Mouse (Mus musculus) ovary, postnatal 36 days (tissue): Measurements from ENCODE around the gene Mapkapk2.
"Not testable (repeated sequence)": the region's sequence is repeated elsewhere in the genome, so short reads cannot be mapped to it uniquely, and the experiment has no call there.

ENCODE experiments used
- DNase-seq: peaks from one replicate; pipeline ENCODE4 v3.0.0; 2022; ENCODE audit warnings: low spot score, mixed read lengths

The Mapkapk2 gene

DNA sequence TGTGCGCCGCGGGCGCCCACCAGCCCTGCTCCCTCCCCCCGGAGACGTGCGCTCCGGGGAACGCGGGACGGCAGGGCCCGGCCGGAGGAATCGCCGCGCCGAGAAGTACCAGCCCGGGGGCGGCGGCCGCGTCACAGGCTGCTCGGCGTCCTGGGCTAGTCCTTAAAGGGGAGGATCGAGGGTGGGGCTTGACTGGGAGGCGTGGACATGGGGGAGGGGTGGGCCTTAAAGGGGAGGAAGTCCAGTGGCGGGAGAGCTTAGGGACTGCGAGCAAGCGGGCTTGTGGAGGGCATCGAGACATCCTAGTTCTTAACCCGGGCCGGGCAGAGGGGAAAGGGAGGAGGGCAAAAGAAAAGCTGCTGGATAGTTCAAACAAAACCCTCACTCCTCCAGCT is at the start of gene Mapkapk2:
Gene Mapkapk2, minus strand, starts transcription at position 127 of the 395 bp plus-strand sequence.
- peak; percentile 91 for DNase-seq

DNA sequence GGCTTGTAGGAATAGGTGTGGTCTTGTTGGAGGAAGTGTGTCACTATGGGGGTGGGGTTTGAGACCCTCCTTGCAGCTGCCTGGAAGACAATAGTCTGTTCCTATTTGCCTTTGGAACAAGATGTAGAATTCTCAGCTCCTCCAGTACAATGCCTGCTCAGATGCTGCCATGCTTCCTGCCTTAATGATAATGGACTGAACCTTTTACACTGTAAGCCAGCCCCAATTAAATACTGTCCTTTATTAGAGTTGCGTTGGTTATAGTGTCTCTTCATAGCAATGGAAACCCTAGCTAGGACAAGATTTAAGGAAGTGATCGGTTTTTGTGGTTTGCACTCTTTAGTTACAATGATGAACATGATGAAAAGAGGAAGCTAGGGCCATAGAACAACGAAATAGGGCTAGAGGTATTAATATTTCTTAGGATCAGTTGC is 48.6 kb upstream of the Mapkapk2 start:
- DNase-seq, result no peak

DNA sequence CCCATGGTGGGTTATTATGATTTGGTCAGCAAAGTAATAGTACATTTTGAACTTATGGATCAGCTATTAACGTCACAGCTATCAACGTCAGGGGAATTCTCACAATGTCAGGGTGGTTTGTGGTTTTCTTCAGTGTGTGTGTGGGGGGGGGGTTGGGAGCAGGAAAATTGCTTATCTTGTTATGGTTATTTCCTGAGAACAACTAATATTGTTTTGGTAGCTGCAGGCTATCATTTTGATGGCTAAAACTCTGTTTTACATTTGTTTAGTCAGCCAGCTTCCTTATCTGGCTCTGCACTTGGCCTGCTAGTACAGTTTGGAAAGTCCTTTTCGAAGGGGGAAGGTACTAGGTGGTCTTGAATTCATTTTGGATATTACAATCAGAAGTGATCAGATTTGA is 47.6 kb upstream of the Mapkapk2 start:
- DNase-seq, result not testable (repeated sequence)

DNA sequence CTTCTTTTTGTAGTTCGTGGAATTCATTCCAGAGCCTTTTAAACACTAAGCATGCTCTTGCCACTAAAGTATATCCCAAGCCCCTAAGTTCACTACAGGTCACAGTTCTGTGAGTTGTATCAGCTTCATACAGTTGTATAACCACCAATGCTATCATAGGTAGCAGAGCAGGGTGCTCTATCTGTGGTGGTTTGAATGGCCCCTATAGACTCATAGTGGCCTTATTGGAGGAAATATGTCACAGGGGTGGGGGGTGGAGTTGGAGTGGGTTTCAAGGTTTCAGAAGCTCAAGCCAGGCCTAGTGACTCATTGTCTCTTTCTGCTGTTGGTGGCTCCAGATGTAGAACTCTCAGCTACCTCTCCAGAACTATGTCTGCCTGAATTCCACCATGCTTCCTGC is 44.8 kb upstream of the Mapkapk2 start:
- DNase-seq, result no peak

DNA sequence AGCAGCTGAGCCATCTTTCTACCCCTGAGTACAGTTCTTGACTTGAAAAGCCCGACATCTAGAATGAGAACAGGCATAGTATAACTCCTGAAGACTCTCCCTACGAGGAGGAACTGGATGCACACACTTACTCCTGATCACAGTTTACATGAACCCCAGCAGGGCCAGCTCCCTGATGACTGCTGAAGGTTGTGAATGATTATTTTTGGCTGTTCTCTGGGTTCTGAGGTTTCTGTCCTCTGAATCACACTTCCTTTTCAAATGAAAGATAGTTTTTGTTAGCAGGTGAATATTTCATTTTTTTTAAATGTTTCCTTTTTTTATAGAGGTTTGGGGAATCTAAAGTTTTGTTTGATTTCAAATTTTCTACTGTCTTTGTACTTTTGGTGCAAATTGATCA is 43.8 kb upstream of the Mapkapk2 start:
- no peak for DNase-seq

DNA sequence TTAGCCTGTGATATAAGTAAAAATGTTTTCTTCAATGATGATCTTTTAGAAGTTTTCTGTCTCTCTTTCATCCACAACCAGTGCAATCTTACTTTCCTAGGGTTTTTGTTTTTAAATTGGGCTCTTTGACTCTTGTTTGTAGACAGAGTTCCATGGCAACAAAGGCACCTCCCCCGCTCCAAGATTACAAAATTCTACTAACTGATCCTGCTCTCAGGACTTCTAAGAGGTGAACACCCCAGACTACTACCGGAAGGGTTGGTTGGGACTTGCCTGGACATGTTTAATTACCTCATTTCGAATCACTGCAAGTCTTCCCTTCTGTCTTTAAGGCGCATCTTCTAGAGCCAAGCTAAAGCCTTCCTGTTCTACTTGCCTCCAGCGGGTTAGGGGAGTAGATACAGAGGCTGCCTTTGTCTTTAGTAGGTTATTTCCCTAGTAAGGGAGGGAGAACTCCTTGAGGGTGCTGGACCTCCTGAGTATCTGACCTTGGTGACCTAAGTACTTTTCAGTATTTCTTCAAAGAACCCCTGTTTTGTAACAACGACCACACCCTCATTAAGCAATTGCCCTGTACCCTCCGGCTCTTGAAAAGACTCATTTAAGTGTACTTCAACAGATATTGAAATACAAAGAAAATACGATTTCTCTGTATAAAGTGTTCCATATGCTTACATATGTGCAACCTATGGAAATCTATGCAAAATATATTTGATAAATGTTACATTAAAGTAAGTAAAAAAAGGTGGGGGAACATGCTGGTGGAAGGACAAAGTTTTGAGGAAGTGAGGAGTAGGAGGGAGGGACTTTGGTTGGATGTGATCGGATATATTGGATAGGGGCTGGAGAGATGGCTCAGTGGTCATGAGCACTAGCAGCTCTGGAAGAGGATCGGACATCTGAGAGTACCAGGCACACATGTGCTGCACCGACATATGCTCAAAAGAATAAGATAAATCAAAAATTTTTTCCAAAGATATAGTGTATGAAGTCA is 41.8 kb upstream of the Mapkapk2 start:
- no peak for DNase-seq

DNA sequence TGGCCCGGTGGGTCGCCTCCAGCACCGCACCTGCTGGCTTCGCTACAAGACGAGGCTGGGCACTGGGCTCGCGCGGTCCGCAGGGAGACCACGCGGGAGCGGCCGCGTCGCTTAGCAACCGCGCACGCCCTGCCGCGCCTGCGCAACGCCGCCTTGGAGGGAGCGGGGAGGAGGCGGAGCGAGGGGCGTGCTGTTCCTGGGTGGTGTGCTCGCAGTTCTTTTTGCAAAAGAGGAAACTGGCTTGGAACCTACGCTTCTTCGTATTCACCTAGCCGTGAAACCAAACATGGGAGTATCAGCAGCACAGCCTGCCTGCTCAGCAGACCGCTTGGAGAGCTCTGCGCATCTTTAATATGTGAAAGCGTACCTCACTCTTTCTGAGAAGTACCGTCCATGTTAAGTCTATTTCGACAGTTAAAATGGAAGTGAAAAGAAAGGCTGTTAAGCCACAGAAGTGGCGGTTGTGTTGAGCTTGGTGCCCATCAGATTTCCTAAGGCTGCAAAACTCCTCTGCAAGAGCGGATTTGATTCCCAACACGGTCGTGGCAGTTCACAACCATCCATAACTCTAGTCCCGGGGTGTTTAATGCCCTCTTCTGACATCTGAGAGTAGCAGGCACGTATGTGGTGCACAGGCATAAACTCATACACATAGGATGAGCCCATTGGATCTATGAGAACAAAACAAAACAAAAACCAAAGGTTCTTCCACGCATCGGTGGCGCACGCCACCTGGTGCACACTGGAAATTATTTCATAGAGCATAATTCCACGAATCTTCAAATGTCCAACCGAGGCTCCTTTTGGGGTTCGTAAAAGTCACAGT is 40.8 kb upstream of the Mapkapk2 start, which contains the start of gene Dyrk3:
Gene Dyrk3, minus strand, starts transcription at position 150 of the 826 bp plus-strand sequence.
- DNase-seq, result peak; percentile 94

DNA sequence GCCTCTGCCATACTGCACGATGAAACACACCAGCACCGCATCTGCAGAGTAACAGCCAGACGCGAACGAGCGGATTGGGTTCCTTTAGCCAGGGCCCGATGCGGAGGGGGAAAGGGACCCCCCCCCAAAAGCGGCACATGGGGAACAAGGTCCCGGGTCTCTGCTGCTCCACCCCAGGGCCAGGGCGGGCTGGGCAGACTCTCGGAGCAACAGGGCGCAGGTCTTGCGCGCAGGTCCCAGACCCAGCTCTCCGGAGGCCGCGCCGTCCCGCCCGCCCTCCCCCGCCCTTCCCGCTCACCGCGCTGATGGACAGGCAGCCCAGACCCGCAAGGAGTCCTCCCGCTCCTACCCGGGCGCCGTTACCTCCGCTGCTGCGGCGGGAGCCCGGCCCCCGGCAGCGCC is 40.1 kb upstream of the Mapkapk2 start:
- no peak for DNase-seq

DNA sequence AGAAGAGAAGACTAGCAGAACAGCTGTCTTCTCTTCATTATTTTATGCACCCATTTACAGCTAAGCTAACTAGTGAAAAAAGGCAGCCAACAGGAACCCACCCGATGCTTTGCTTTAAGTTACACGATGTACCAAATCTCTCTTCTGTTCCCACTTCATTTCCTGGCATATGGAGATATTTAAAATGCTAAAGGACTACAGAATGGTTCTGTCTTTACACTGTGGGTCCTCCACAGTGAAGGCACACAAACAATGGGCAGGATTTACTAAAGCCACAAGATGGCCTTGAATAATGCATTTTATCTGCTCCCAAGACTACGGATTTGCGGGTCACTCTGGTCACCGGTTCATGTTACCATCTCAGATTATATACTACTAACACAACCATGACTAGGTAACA is 39.5 kb upstream of the Mapkapk2 start:
- no peak for DNase-seq

DNA sequence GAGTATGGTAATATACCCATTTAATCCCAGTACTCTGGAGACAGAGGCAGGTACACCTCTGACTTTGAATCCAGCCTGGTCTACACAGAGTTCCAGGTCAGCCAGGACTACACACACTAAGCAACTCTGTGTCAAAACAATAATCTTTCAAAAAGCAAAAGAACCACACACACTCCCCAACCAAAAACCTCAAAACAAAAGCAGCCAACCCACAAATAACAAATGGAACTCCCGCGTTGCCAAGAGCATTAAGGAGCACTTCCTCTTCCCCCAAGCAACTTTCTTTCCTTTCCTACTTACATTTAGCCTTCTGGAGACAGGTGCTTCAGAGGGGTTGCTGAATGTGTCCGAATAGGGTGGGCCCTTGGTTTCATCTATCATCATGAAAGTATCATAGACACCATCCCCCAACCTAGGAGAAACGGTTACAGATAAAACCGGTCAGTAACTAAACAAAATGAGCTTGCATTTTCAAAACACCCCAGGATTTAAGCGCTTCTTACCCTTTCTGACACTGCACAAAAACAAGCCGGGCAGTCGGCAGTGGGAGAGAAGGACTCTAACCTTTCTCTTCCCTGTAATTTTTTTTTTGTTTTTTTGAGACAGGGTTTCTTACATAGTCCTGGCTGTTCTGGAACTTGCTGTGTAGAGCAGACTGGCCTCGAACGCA is 38.5 kb upstream of the Mapkapk2 start:
- DNase-seq, result no peak

DNA sequence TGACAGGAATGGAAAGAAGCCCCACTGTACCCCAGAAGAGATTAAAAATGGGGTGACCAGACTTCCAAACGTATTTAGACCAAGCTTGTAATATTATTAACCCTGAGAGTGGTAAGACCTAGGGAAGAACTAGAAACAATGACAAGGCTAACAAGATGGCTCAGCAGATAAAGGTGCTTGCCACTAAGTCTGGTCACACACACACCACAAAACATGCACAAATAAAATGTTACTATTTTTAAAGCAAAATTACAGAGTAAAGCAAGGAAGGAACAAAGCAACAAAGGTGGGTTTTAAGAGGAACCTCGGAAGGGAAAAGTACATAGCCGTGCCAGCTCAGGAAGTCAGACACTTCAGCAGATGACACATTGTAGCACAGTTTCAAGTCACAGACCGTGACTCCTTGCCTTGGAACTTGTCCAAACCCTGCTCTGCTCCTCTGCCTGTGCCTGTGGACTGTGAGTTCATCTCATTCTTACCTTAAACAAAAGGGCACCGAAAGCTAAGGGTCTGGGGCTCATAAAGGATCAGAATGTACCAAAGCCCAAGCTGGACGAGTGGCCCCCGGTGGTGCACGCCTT is 37.4 kb upstream of the Mapkapk2 start:
- DNase-seq, result no peak

DNA sequence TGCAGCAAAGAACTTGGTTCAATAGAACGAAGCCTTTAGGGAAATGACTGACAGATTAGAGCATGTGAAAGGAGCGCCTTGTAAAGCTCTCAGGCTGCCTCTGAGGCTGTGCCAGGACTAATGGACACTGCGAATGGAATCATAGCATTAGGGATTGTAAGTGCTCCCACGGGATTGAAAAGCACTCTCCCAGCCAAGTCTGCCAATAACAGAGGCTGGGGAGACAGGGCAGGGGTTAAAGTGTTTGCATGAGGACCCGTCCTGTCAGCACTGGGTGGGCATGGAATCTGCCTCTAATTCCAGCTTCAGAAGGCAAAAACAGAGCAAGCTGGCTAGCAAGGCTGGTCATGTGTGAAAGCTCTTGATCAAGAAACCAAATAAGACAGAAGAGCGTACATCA is 36.6 kb upstream of the Mapkapk2 start:
- DNase-seq, result no peak

DNA sequence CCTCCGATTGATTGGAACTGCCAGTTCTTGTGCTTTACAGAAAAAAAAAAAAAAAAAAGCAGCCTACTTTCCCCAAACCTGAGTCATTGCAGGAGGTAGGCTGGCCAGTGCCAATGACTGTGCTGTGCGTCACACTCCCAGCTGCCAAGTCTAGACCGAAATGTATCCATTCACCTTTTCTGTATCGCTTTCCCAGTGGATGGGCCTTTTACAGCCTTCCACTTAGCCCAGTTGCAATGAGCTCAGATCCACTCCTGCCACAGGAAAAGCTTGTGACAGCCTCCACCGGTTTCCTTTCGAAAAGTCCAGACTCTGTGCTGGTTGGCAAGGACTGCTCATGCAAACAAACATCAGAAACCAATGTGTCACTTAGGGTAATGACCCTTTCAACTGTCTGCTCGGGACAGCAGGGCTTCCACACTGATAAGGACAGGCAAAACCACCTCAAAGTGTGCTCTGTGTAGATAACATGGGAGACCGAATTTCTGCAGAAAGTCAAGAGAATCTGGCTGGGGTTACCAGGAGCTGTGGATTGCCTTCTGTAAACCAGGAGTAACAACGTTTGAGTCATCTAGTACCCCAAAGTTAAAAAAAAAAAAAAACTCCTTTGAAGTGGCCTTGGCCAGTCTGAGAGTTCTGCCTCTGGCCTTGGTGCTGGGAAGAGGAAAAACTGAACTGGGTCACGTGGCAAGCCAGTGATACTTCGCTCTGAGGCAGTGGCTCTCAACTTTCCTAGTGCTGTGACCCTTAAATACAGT is 28.5 kb upstream of the Mapkapk2 start:
- DNase-seq, result no peak

DNA sequence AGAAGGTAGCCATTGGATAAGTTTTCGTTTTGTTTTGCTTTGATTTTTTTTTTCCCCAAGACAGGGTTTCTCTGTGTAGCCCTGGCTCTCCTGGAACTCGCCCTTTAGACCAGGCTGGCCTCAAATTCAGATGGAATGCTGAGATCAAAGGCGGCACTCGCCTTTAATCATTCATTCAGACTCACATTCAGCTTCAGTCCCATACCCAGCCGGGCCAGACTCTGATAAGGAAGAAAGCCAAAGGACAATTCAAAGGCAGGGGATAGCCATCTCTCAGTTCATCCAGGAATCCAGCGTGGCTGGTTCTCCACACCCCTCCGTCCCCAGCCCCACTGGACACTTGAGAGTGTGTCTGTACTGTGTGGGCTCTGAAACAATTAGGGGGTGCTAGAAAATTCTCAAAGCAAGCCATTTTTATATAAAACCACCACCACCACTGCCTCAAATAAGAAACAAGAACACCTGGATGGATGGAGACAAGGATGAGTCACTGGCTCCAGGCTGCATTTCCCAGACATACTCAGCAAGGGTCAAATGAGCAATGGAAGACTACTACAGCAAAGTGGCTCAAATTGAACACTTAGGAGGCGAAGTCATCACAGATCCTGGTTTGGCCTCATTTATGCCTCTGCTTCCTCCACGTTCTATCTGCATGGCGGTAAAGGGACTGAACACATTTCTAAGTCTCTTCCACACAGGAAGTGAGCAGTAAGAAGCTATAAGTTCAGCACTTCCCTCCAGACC is 26.1 kb upstream of the Mapkapk2 start:
- DNase-seq, result no peak

DNA sequence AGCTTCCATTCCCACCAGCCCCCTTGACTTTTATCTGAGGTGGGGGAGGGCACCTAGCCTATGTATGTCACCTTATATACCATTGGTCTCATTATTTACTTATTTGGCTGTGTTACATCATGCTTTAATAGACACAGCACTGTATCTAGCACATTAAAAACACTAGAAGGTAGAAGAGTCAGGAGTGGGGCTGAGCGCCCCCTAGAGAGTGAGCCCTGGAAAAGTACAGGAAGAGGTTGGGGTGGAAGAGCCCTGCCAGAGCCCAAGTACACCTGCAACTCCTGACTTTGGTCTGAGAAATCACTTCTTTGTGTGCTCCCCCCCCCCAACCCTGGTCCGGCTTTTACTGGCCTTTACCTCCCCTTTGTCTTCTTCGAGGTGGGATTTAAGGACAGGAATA is 24.4 kb upstream of the Mapkapk2 start:
- DNase-seq, result no peak

DNA sequence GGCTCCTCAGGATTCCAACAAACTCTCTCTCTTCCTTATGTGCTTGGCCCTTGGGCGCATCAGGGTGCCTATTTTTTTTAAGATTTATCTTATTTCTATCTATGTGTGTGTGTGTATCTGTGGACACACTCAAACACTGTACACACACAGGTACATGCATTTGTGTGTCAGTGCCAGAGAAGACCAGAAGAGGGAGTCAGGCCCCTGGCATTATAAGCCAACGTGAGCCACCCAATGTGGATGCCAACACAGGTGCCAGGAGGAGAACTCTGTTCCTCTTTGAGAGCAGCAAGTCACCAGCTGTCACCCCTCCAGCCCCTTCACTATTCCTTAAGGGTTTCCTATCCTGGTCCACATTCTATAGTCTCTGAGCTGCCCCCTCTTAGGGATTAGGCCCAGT is 21.4 kb upstream of the Mapkapk2 start:
- no peak for DNase-seq

DNA sequence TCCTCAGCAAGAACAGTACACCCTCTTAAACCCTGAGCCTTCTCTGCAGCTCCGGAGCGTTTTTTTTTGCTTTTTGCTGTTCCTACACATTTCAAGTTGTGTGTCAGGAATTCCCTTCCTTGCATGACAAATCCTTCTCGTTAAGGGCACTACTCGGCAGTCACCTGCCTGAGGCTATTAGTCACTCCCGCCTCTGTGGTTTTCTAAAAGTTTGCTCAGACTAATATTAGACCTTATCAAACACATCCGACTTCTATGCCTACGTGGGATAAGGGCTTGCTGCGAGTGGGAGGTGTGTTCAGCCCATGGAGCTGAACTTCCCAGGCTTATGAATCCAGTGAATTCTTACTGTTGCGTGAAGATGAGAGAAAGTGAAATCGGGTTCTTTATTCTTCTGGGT is 20.9 kb upstream of the Mapkapk2 start:
- no peak for DNase-seq

DNA sequence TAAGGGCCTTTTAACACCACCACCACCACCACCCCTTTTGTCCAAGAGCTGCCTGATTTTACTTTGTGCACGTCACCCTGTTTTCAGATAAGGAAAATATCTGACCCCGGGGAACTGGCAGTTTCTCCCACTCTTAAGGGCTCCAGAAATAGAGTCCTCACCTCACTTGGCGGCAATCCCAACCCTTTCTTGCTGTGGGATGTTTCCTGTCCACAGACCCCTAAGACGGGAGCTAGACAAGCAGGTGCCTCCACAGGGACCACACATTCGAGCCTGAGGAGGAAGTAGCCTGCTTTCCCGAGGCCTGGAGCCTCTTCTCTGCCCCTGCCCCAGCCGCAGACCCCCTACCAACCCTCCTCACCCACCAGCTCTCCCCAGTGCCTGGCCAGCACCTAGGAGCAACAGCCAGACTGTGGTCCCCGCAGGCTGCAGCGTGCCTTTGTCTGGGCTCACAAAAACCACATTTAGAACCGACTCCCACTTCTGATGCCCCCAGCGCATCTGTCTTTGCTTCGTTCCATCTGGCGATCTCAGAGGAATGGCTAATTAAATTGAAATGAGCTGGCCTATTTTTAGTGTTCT is 18.9 kb upstream of the Mapkapk2 start:
- no peak for DNase-seq

DNA sequence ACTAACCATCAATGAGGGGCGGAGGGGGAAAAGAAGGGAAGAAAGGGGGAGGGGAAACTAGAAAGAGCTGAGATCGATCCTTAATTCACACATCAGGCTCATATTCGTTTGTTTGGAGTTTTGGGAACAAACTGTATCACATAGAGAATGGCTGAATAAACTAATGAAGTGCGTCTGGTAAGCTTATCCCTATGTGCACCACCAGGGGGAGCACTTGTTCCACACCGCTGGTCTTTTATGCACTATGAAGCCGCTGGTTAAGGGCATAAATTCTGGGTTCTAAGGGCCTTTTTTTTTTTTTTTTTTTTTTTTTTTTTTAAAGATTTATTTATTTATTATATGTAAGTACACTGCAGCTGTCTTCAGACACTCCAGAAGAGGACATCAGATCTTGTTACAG is 18.3 kb upstream of the Mapkapk2 start:
- DNase-seq, result peak; percentile 43

DNA sequence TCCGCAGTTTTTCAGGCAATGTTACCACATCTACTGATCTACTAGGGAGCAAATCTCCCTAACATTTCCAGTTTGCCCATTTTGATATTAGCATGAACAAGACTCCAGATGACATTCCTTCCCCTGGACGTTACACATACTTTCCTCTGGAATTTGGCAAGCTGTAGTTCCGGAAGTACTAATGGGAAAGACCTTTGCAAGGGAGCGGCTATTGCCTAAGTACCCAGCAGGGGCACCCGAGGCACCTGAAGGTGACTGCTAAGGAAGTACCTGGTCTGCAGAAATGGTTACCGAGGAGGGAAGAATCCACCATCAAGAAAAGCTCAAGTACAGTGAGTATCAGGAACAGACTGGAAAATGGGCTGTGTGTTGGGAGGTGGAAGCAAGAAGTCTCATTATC is 14.9 kb upstream of the Mapkapk2 start:
- no peak for DNase-seq
